Mouse (Mus musculus) forebrain, embryonic 10.5 days (tissue): Measurements from ENCODE around the gene Pdcd1lg2. TPM values are rescaled to one million over a fixed set of nuclear protein-coding genes. Genes with fewer than 3 reads are reported as not detected.

Source experiments
- DNase-seq: peaks from one replicate; pipeline ENCODE4 v3.0.0-alpha.2; 2017; ENCODE audit warnings: low spot score; ENCODE audit errors: extremely low spot score
- H3K27ac ChIP-seq: fragments of 300-500 bp; sonication (generic); 2 replicates; pipeline ENCODE4 v1.5.1; 2016; ENCODE audit warnings: mild to moderate bottlenecking
- H3K27me3 ChIP-seq: fragments of 300-500 bp; sonication (generic); 2 replicates; pipeline ENCODE4 v1.6.1; 2016; ENCODE audit warnings: mild to moderate bottlenecking; ENCODE audit not compliant: poor library complexity, severe bottlenecking
- H3K36me3 ChIP-seq: fragments of 300-500 bp; sonication (generic); replicated peaks from 2 replicates; pipeline ENCODE4 v1.6.1; 2016; ENCODE audit warnings: mild to moderate bottlenecking, moderate library complexity
- H3K4me1 ChIP-seq: fragments of 300-500 bp; sonication (generic); 2 replicates; pipeline ENCODE4 v1.6.1; 2016
- H3K4me3 ChIP-seq: fragments of 300-500 bp; sonication (generic); 2 replicates; pipeline ENCODE4 v1.5.1; 2016; ENCODE audit warnings: mild to moderate bottlenecking, moderate library complexity
- H3K9me3 ChIP-seq: fragments of 300-500 bp; sonication (generic); 2 replicates; pipeline ENCODE4 v1.6.1; 2016; ENCODE audit warnings: mild to moderate bottlenecking, moderate library complexity
- WGBS: fragments of 180-500 bp; shearing (Covaris S2); methylation state at CpG from one replicate; pipeline ENCODE4 v1.1.7; 2016; 5-methylcytosine and 5-hydroxymethylcytosine counted together
- polyA plus RNA-seq: library from polyadenylated mRNA; unstranded; fragments of >200 nt; fragmentation: Nextera tagmentation; extraction: Ambion mirVana; gene quantifications from 2 replicates; pipeline ENCODE4 v1.2.1, GENCODE M21; 2016

The Pdcd1lg2 gene
- polyA plus RNA-seq, 1 experiment from 2014 or later: not detected

GRCm38 (mm10) chr19:29498842-29499456 is 88.2 kb downstream of the Pdcd1lg2 start:
- Histone ChIP-seq H3K27me3 (no peaks in the 10 kb centered on the region), H3K9me3 (no peaks in the 10 kb centered on the region), H3K4me1 (peaks cover 5% of the 10 kb centered on the region; the same call in 1 of the 2 replicates), H3K36me3 (no peaks in the 10 kb centered on the region), H3K4me3 (no peak overlapping the region), H3K27ac (no peak overlapping the region)
- 87% methylated on average over 6 of the region's 6 CpGs for WGBS
- no peak for DNase-seq

- no peaks in the 10 kb centered on the region for H3K36me3 ChIP-seq
- peaks cover 5% of the 10 kb centered on the region; the same call in 1 of the 2 replicates for H3K4me1 ChIP-seq
- no peak overlapping the region for H3K27ac ChIP-seq
- DNase-seq: no peak
- 79% methylated on average over 1 of the region's 1 CpGs for WGBS
- no peak overlapping the region for H3K4me3 ChIP-seq
- no peaks in the 10 kb centered on the region for H3K9me3 ChIP-seq
- H3K27me3 ChIP-seq: no peaks in the 10 kb centered on the region
Measured at GRCm38 (mm10) chr19:29500333-29500732, 89.6 kb downstream of the Pdcd1lg2 start.

- Histone ChIP-seq H3K36me3 (no peaks in the 10 kb centered on the region), H3K9me3 (no peaks in the 10 kb centered on the region), H3K27ac (peak overlapping the region; percentile 72), H3K27me3 (no peaks in the 10 kb centered on the region), H3K4me3 (peak overlapping the region; percentile 30), H3K4me1 (peaks cover 5% of the 10 kb centered on the region; the same call in 1 of the 2 replicates)
- WGBS: 39% methylated on average over 11 of the region's 11 CpGs
- peak; percentile 39 for DNase-seq
Measured at GRCm38 (mm10) chr19:29501106-29501505, 90.4 kb downstream of the Pdcd1lg2 start.

- WGBS: 13% methylated on average over 6 of the region's 6 CpGs
- Histone ChIP-seq H3K4me3 (peak overlapping the region; percentile 30; the same call in 1 of the 2 replicates), H3K27ac (peak overlapping the region; percentile 72; the same call in 1 of the 2 replicates), H3K9me3 (no peaks in the 10 kb centered on the region), H3K27me3 (no peaks in the 10 kb centered on the region), H3K36me3 (no peaks in the 10 kb centered on the region), H3K4me1 (peaks cover 5% of the 10 kb centered on the region; the same call in 1 of the 2 replicates)
- DNase-seq: peak; percentile 65
Measured at GRCm38 (mm10) chr19:29501507-29501906, 90.8 kb downstream of the Pdcd1lg2 start.

GRCm38 (mm10) chr19:29504131-29504530 is 93.4 kb downstream of the Pdcd1lg2 start:
- no peak for DNase-seq
- Histone ChIP-seq H3K27ac (no peak overlapping the region), H3K36me3 (no peaks in the 10 kb centered on the region), H3K27me3 (no peaks in the 10 kb centered on the region), H3K9me3 (no peaks in the 10 kb centered on the region), H3K4me3 (no peak overlapping the region), H3K4me1 (peaks cover 5% of the 10 kb centered on the region; the same call in 1 of the 2 replicates)
- WGBS: 90% methylated on average over 2 of the region's 2 CpGs

GRCm38 (mm10) chr19:29505617-29506016 is 94.9 kb downstream of the Pdcd1lg2 start:
- H3K27ac ChIP-seq: no peak overlapping the region
- WGBS: 87% methylated on average over 7 of the region's 7 CpGs

GRCm38 (mm10) chr19:29508208-29508607 is 97.5 kb downstream of the Pdcd1lg2 start:
- Histone ChIP-seq H3K27ac (no peak overlapping the region), H3K4me1 (no peaks in the 10 kb centered on the region), H3K36me3 (no peaks in the 10 kb centered on the region), H3K4me3 (no peak overlapping the region), H3K27me3 (no peaks in the 10 kb centered on the region), H3K9me3 (no peaks in the 10 kb centered on the region)
- no peak for DNase-seq
- 79% methylated on average over 7 of the region's 7 CpGs for WGBS

More at GRCm38 (mm10) chr19:29505617-29506016, 94.9 kb downstream of the Pdcd1lg2 start:
- Histone ChIP-seq H3K36me3 (no peaks in the 10 kb centered on the region), H3K4me3 (no peak overlapping the region), H3K27me3 (no peaks in the 10 kb centered on the region), H3K9me3 (no peaks in the 10 kb centered on the region), H3K4me1 (peaks cover 5% of the 10 kb centered on the region; the same call in 1 of the 2 replicates)
- no peak for DNase-seq

- WGBS: 94% methylated on average over 7 of the region's 7 CpGs
- Histone ChIP-seq H3K4me1 (no peaks in the 10 kb centered on the region), H3K9me3 (no peaks in the 10 kb centered on the region), H3K27ac (no peak overlapping the region), H3K36me3 (0 out of 2 replicates have a peak, but pooled peaks cover 4% of the 10 kb centered on the region), H3K4me3 (no peak overlapping the region), H3K27me3 (no peaks in the 10 kb centered on the region)
- DNase-seq: no peak
Measured at GRCm38 (mm10) chr19:29509857-29510256, 99.1 kb downstream of the Pdcd1lg2 start.

- H3K27ac ChIP-seq: no peak overlapping the region
- no peak for DNase-seq
- no peaks in the 10 kb centered on the region for H3K4me1 ChIP-seq
- no peak overlapping the region for H3K4me3 ChIP-seq
- 88% methylated on average over 2 of the region's 2 CpGs for WGBS
- H3K27me3 ChIP-seq: no peaks in the 10 kb centered on the region
- H3K9me3 ChIP-seq: no peaks in the 10 kb centered on the region
- H3K36me3 ChIP-seq: peaks cover 6% of the 10 kb centered on the region; the same call in 1 of the 2 replicates
Measured at GRCm38 (mm10) chr19:29511826-29512225, 101.1 kb downstream of the Pdcd1lg2 start.

- no peaks in the 10 kb centered on the region for H3K9me3 ChIP-seq
- no peak overlapping the region for H3K4me3 ChIP-seq
- peaks cover 6% of the 10 kb centered on the region; the same call in 1 of the 2 replicates for H3K36me3 ChIP-seq
- no peak overlapping the region for H3K27ac ChIP-seq
- DNase-seq: no peak
- no peaks in the 10 kb centered on the region for H3K27me3 ChIP-seq
- no peaks in the 10 kb centered on the region for H3K4me1 ChIP-seq
- 62% methylated on average over 2 of the region's 2 CpGs for WGBS
Measured at GRCm38 (mm10) chr19:29513111-29513766, 102.5 kb downstream of the Pdcd1lg2 start.

GRCm38 (mm10) chr19:29514130-29514529 is 103.4 kb downstream of the Pdcd1lg2 start:
- WGBS: 91% methylated on average over 3 of the region's 3 CpGs
- Histone ChIP-seq H3K9me3 (no peaks in the 10 kb centered on the region), H3K27ac (no peak overlapping the region), H3K4me1 (no peaks in the 10 kb centered on the region), H3K36me3 (peaks cover 6% of the 10 kb centered on the region; the same call in 1 of the 2 replicates), H3K27me3 (no peaks in the 10 kb centered on the region), H3K4me3 (no peak overlapping the region)
- no peak for DNase-seq

GRCm38 (mm10) chr19:29515386-29515785 is 104.7 kb downstream of the Pdcd1lg2 start:
- no peaks in the 10 kb centered on the region for H3K27me3 ChIP-seq
- H3K9me3 ChIP-seq: no peaks in the 10 kb centered on the region
- no peak overlapping the region for H3K4me3 ChIP-seq
- H3K36me3 ChIP-seq: peaks cover 6% of the 10 kb centered on the region; the same call in 1 of the 2 replicates
- H3K4me1 ChIP-seq: no peaks in the 10 kb centered on the region
- H3K27ac ChIP-seq: no peak overlapping the region
- DNase-seq: no peak
- WGBS: 93% methylated on average over 3 of the region's 3 CpGs

- H3K4me3 ChIP-seq: no peak overlapping the region
- H3K4me1 ChIP-seq: peaks cover 5% of the 10 kb centered on the region
- H3K27ac ChIP-seq: no peak overlapping the region
- H3K27me3 ChIP-seq: no peaks in the 10 kb centered on the region
- no peaks in the 10 kb centered on the region for H3K9me3 ChIP-seq
- peaks cover 6% of the 10 kb centered on the region; the same call in 1 of the 2 replicates for H3K36me3 ChIP-seq
- 65% methylated on average over 10 of the region's 10 CpGs for WGBS
- no peak for DNase-seq
Measured at GRCm38 (mm10) chr19:29515991-29516390, 105.3 kb downstream of the Pdcd1lg2 start.
